Mouse (Mus musculus) CH12.LX (cell line): ENCODE results near the gene Npw.

Experiments used
- CTCF ChIP-seq, 2 experiments: IDR thresholded peaks in 1 of 2; conservative IDR thresholded peaks in 1 of 2; 2 replicates each; pipeline ENCODE4 v1.5.1; 2011 to 2012; ENCODE audit warnings: low read depth in 2 of 2, low read length in 2 of 2, improper control_type of control experiment in 1 of 2, inconsistent platforms in 1 of 2, mild to moderate bottlenecking in 1 of 2, moderate library complexity in 1 of 2
- PAX5 ChIP-seq: IDR thresholded peaks from 2 replicates; pipeline ENCODE4 v1.6.1; 2012; ENCODE audit warnings: low read length, inconsistent platforms, mixed read lengths

- TF ChIP-seq CTCF (conservative IDR thresholded peaks at IDR 0.05 in 1 of 2, IDR thresholded peaks at IDR 0.05 in 1 of 2; ENCODE audit: low read depth in 2 of 2, low read length in 2 of 2) (no peak), PAX5 (no peak)
Observed at GRCm38 (mm10) chr17:24640119-24640518, 18.1 kb downstream of the Npw start.
